Mouse (Mus musculus) small intestine, adult 2 months (tissue): ENCODE measurements at regions not wholly inside any gene's neighbourhood (a gene's known extent, or its start where the extent isn't known, plus 50 kb on each side); places are given as distances from the start of the nearest gene placed in this dataset.

Experiments used
- H3K27ac ChIP-seq: fragments of 200-500 bp; 2 replicates; pipeline ENCODE4 v1.5.1; 2012; ENCODE audit warnings: low read depth, low read length, control low read depth, inconsistent platforms; ENCODE audit not compliant: insufficient read depth
- H3K27me3 ChIP-seq: fragments of 200-500 bp; 2 replicates; pipeline ENCODE4 v1.6.1; 2012; ENCODE audit warnings: mild to moderate bottlenecking, moderate library complexity, low read length, inconsistent platforms; ENCODE audit not compliant: control insufficient read depth, insufficient read depth
- H3K36me3 ChIP-seq: fragments of 200-500 bp; 2 replicates; pipeline ENCODE4 v1.6.1; 2012; ENCODE audit warnings: mild to moderate bottlenecking, low read length, control low read depth, inconsistent platforms; ENCODE audit not compliant: control insufficient read depth, insufficient read depth
- H3K4me1 ChIP-seq: fragments of 200-500 bp; 2 replicates; pipeline ENCODE4 v1.6.1; 2012; ENCODE audit warnings: low read length, inconsistent platforms, mixed read lengths; ENCODE audit not compliant: control insufficient read depth, insufficient read depth, insufficient read length
- H3K4me3 ChIP-seq: fragments of 200-500 bp; 2 replicates; pipeline ENCODE4 v1.5.1; 2012; ENCODE audit warnings: low read depth, mild to moderate bottlenecking, control low read depth, inconsistent platforms, low read length, moderate library complexity
- CTCF ChIP-seq: fragments of 200-500 bp; IDR thresholded peaks from 2 replicates; pipeline ENCODE4 v1.5.1; 2012; ENCODE audit warnings: low read depth, mild to moderate bottlenecking, control low read depth, inconsistent platforms, low read length, moderate library complexity, mixed read lengths; ENCODE audit not compliant: insufficient replicate concordance, insufficient read length; ENCODE audit errors: extremely low read depth
- POLR2A ChIP-seq: fragments of 200-500 bp; IDR thresholded peaks from 2 replicates; pipeline ENCODE4 v1.6.1; 2012; ENCODE audit warnings: low read depth, mild to moderate bottlenecking, control low read depth, inconsistent platforms, low read length, moderate library complexity
- WGBS: fragments of 180-500 bp; shearing (Covaris S2); methylation state at CpG from one replicate; pipeline ENCODE4 v1.1.7; 2018; 5-methylcytosine and 5-hydroxymethylcytosine counted together

- no peaks in the 10 kb centered on the region for H3K4me1 ChIP-seq
Measured at GRCm38 (mm10) chr14:101373864-101374263, 173.7 kb upstream of the Prr30 start.

GRCm38 (mm10) chr14:101359860-101360259 is 159.7 kb upstream of the Prr30 start:
- Histone ChIP-seq H3K27ac (no peak overlapping the region), H3K27me3 (no peaks in the 10 kb centered on the region), H3K4me1 (no peaks in the 10 kb centered on the region), H3K36me3 (no peaks in the 10 kb centered on the region), H3K4me3 (no peak overlapping the region)
- no peak for TF ChIP-seq POLR2A
- no peak for TF ChIP-seq CTCF
- WGBS = 62% methylated on average over 2 of the region's 2 CpGs

More at GRCm38 (mm10) chr14:101373864-101374263, 173.7 kb upstream of the Prr30 start:
- no peak overlapping the region for H3K4me3 ChIP-seq
- H3K36me3 ChIP-seq = no peaks in the 10 kb centered on the region
- H3K27ac ChIP-seq = no peak overlapping the region
- no peaks in the 10 kb centered on the region for H3K27me3 ChIP-seq
- 87% methylated on average over 4 of the region's 4 CpGs for WGBS
- TF ChIP-seq POLR2A = no peak
- no peak for TF ChIP-seq CTCF

- Histone ChIP-seq H3K36me3 (no peaks in the 10 kb centered on the region), H3K27ac (no peak overlapping the region), H3K4me3 (no peak overlapping the region), H3K4me1 (no peaks in the 10 kb centered on the region), H3K27me3 (no peaks in the 10 kb centered on the region)
- WGBS = 50% methylated on average over 3 of the region's 3 CpGs
- TF ChIP-seq POLR2A (no peak), CTCF (no peak)
Measured at GRCm38 (mm10) chr14:101353009-101353378, 152.9 kb upstream of the Prr30 start.

GRCm38 (mm10) chr14:101352046-101353008 is 152.2 kb upstream of the Prr30 start:
- Histone ChIP-seq H3K4me3 (no peak overlapping the region), H3K36me3 (no peaks in the 10 kb centered on the region), H3K27me3 (no peaks in the 10 kb centered on the region), H3K27ac (no peak overlapping the region), H3K4me1 (no peaks in the 10 kb centered on the region)
- WGBS = 43% methylated on average over 6 of the region's 6 CpGs
- no peak for TF ChIP-seq POLR2A
- no peak for TF ChIP-seq CTCF

- 74% methylated on average over 1 of the region's 1 CpGs for WGBS
- Histone ChIP-seq H3K36me3 (no peaks in the 10 kb centered on the region), H3K27me3 (no peaks in the 10 kb centered on the region), H3K4me1 (no peaks in the 10 kb centered on the region), H3K4me3 (no peak overlapping the region), H3K27ac (no peak overlapping the region)
- TF ChIP-seq CTCF (no peak), POLR2A (no peak)
Measured at GRCm38 (mm10) chr14:101340331-101340730, 140.2 kb upstream of the Prr30 start.

- H3K27ac ChIP-seq = no peak overlapping the region
- no peaks in the 10 kb centered on the region for H3K4me1 ChIP-seq
- WGBS = 74% methylated on average over 4 of the region's 4 CpGs
- TF ChIP-seq CTCF (no peak), POLR2A (no peak)
- H3K36me3 ChIP-seq = no peaks in the 10 kb centered on the region
- no peaks in the 10 kb centered on the region for H3K27me3 ChIP-seq
- no peak overlapping the region for H3K4me3 ChIP-seq
Measured at GRCm38 (mm10) chr14:101332015-101332414, 131.9 kb upstream of the Prr30 start.

GRCm38 (mm10) chr14:101327421-101327820 is 127.3 kb upstream of the Prr30 start:
- WGBS = 79% methylated on average over 6 of the region's 6 CpGs
- Histone ChIP-seq H3K4me1 (no peaks in the 10 kb centered on the region), H3K27ac (no peak overlapping the region), H3K27me3 (no peaks in the 10 kb centered on the region), H3K36me3 (no peaks in the 10 kb centered on the region), H3K4me3 (no peak overlapping the region)
- TF ChIP-seq POLR2A = no peak
- no peak for TF ChIP-seq CTCF
